In the genomic region with DNA sequence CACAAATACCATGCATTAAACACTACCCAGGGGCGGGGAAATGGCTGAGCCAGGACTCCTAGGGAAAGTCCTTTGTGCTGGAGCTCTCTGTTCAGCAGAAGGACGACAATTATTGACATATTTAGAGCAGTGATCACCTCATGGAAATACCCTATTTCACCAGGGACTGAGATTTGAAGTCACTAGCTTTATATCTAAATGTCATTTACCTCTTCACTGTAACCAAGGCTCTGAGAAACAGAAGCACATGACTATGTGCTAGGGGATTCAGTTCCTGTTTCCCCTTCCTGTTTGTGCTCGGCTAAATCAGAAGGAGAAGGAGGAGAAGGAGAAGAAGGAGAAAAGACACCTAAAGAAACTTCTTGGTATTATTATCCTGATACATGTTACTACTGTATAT, we compare ENCODE assay signal across 1 mouse cellular context.
TF ChIP-seq lines count a peak whose summit lies in the region.

No protein-coding gene starts in this region.

TF ChIP-seq in CH12.LX, 34 proteins besides CTCF, POLR2A, EP300 and RAD21 (continued from another document):
- TF ChIP-seq MAX (IDR thresholded peaks at IDR 0.05; ENCODE audit: low read length) (peak; percentile 84), MYC (IDR thresholded peaks at IDR 0.05; ENCODE audit: low read depth, low read length) (peak; percentile 82; the same call in 1 of the 2 replicates), KAT2A (IDR thresholded peaks at IDR 0.05; ENCODE audit: insufficient replicate concordance, low read length) (0 out of 2 replicates have a peak, but pooled peaks have one; percentile 26), UBTF (IDR thresholded peaks at IDR 0.05; ENCODE audit: low read depth, low read length) (no peak), HCFC1 (IDR thresholded peaks at IDR 0.05; ENCODE audit: low read depth, low read length) (peak; percentile 57), IRF4 (IDR thresholded peaks at IDR 0.05; ENCODE audit: low read depth, low read length) (peak; percentile 87)
TF ChIP-seq in CH12.LX: peak in this region for 19.
